Mouse (Mus musculus): Measurements from ENCODE around the gene U2af2. TPM values are rescaled to one million over a fixed set of nuclear protein-coding genes. Genes with fewer than 3 reads are reported as not detected.
A peak's percentile ranks its signal among the peaks of the same experiment; 100 is the strongest.

Gene U2af2
- polyA plus RNA-seq, 1 experiment from 2014 or later, result 96.7 TPM

GRCm38 (mm10) chr7:5035628-5036027 is 26.3 kb upstream of the U2af2 start:
- H3K27ac ChIP-seq (ENCODE audit: low read length), result no peak overlapping the region
- H3K36me3 ChIP-seq (ENCODE audit: control insufficient read depth, insufficient read depth, low read length), result peaks cover 23% of the 10 kb centered on the region
- no peak overlapping the region for H3K4me2 ChIP-seq (ENCODE audit: low read length)
- H3K27me3 ChIP-seq (ENCODE audit: control insufficient read depth, insufficient read depth, low read depth, low read length), result no peaks in the 10 kb centered on the region
- no peak for ATAC-seq
- H3K9me3 ChIP-seq (replicated peaks; ENCODE audit: control insufficient read depth, low read length, poor library complexity, severe bottlenecking), result peaks cover 7% of the 10 kb centered on the region
- peaks cover 7% of the 10 kb centered on the region; the same call in 1 of the 2 replicates for H3K4me1 ChIP-seq (ENCODE audit: control insufficient read depth, insufficient read depth, low read length)
- WGBS, result 95% methylated on average over 17 of the region's 17 CpGs
- no peak overlapping the region for H3K4me3 ChIP-seq (ENCODE audit: low read depth, low read length)
- no peak overlapping the region for H3K9ac ChIP-seq (ENCODE audit: low read depth, low read length)

- H3K4me2 ChIP-seq (ENCODE audit: low read length), result no peak overlapping the region
- peaks cover 2% of the 10 kb centered on the region for H3K9me3 ChIP-seq (replicated peaks; ENCODE audit: control insufficient read depth, low read length, poor library complexity, severe bottlenecking)
- peaks cover 7% of the 10 kb centered on the region; the same call in 1 of the 2 replicates for H3K4me1 ChIP-seq (ENCODE audit: control insufficient read depth, insufficient read depth, low read length)
- H3K27me3 ChIP-seq (ENCODE audit: control insufficient read depth, insufficient read depth, low read depth, low read length), result no peaks in the 10 kb centered on the region
- no peak overlapping the region for H3K27ac ChIP-seq (ENCODE audit: low read length)
- H3K4me3 ChIP-seq (ENCODE audit: low read depth, low read length), result no peak overlapping the region
- no peak for ATAC-seq
- H3K9ac ChIP-seq (ENCODE audit: low read depth, low read length), result no peak overlapping the region
- peaks cover 18% of the 10 kb centered on the region for H3K36me3 ChIP-seq (ENCODE audit: control insufficient read depth, insufficient read depth, low read length)
- WGBS, result 96% methylated on average over 9 of the region's 9 CpGs
Measured at GRCm38 (mm10) chr7:5036136-5036535, 25.8 kb upstream of the U2af2 start.

DNA sequence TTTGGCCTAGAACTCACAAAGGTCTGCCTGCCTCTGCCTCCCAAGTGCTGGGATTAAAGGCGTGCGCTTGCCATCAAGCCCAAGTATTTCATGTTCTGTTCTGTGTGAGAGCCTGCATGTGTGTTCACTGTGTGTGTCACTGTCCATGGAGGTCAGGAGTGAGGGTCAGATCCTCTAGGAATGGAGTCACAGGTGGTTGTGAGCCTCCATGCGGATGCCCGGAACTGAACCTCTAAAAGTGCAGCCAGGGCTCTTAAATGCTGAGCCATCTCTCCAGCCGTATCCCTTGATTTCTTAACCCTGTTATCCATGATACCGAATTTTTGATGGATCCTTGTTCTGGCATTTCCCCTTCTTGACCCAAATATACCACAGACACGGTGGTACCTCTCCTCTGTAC is 24.9 kb upstream of the U2af2 start:
- no peak overlapping the region for H3K4me3 ChIP-seq (ENCODE audit: low read depth, low read length)
- no peaks in the 10 kb centered on the region for H3K27me3 ChIP-seq (ENCODE audit: control insufficient read depth, insufficient read depth, low read depth, low read length)
- no peak for ATAC-seq
- H3K4me1 ChIP-seq (ENCODE audit: control insufficient read depth, insufficient read depth, low read length), result peaks cover 7% of the 10 kb centered on the region; the same call in 1 of the 2 replicates
- 93% methylated on average over 7 of the region's 7 CpGs for WGBS
- peak overlapping the region; percentile 63; the same call in 1 of the 2 replicates for H3K4me2 ChIP-seq (ENCODE audit: low read length)
- H3K36me3 ChIP-seq (ENCODE audit: control insufficient read depth, insufficient read depth, low read length), result peaks cover 9% of the 10 kb centered on the region
- no peaks in the 10 kb centered on the region for H3K9me3 ChIP-seq (replicated peaks; ENCODE audit: control insufficient read depth, low read length, poor library complexity, severe bottlenecking)
- no peak overlapping the region for H3K9ac ChIP-seq (ENCODE audit: low read depth, low read length)
- H3K27ac ChIP-seq (ENCODE audit: low read length), result no peak overlapping the region

DNA sequence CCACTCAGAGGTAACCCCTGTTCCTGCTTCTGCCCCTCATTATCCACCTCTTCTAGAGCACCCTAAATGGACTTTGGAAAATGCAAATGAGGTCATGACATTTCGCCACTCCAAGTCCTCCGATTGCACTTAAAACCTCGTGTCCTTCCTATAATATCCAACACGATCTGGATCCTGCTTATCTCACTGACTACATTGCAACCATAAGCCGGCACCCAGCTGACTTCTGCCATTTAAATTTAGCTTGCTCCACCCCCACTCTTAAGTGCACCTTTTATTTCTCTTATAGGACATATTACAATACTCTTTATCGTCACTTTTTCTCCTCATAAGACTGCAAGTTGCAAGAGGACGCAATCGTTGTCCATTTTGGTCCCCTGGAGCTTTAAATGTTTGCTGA is 24.5 kb upstream of the U2af2 start:
- Histone ChIP-seq H3K27me3 (ENCODE audit: control insufficient read depth, insufficient read depth, low read depth, low read length) (no peaks in the 10 kb centered on the region), H3K27ac (ENCODE audit: low read length) (peak overlapping the region; percentile 97), H3K4me1 (ENCODE audit: control insufficient read depth, insufficient read depth, low read length) (peaks cover 7% of the 10 kb centered on the region; the same call in 1 of the 2 replicates), H3K9me3 (replicated peaks; ENCODE audit: control insufficient read depth, low read length, poor library complexity, severe bottlenecking) (no peaks in the 10 kb centered on the region), H3K9ac (ENCODE audit: low read depth, low read length) (no peak overlapping the region; the same call in 1 of the 2 replicates), H3K36me3 (ENCODE audit: control insufficient read depth, insufficient read depth, low read length) (peaks cover 6% of the 10 kb centered on the region), H3K4me3 (ENCODE audit: low read depth, low read length) (peak overlapping the region; percentile 63), H3K4me2 (ENCODE audit: low read length) (peak overlapping the region; percentile 63)
- 89% methylated on average over 8 of the region's 8 CpGs for WGBS
- no peak for ATAC-seq

DNA sequence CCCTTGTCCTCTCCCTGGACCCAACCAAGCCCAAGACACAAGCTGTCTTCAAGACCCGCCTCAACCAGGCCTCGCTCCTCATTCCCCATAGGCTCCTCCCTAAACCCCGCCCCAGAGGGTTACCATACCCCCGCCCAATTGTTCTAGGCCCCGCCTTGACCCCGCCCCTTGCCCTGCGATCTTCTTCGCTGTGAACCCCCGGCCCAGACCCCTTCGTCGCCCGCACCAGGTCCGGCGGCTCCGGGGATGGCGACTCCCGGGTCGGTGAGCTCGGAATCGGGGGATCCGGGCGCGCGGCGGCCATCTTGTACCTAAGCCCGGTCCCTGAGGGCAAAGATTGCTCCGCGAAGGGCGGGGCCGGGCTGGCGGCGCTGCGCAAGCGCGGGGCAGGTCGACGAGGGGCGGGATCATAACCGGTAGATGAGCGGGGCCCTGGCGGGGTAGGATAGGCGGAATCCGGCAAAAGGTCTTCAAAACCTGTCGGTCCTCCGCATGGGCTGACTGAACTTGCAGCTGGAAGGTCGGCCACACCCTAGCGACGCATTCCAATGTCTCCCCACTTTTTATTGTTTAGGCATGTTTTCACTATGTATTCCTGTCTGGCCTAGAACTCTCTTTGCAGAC is 23.7 kb upstream of the U2af2 start, which contains the start of gene Zfp784:
Gene Zfp784, minus strand, starts transcription at position 338 of the 624 bp plus-strand sequence.
- no peaks in the 10 kb centered on the region for H3K9me3 ChIP-seq (replicated peaks; ENCODE audit: control insufficient read depth, low read length, poor library complexity, severe bottlenecking)
- peak within 1 kb of the TSS; percentile 63 for H3K4me3 ChIP-seq (ENCODE audit: low read depth, low read length)
- WGBS, result under 1% methylated on average over 48 of the region's 48 CpGs

GRCm38 (mm10) chr7:5038940-5039339 is 23.0 kb upstream of the U2af2 start:
- H3K27ac ChIP-seq (ENCODE audit: low read length), result no peak overlapping the region; the same call in 1 of the 2 replicates
- H3K27me3 ChIP-seq (ENCODE audit: control insufficient read depth, insufficient read depth, low read depth, low read length), result no peaks in the 10 kb centered on the region
- 0 out of 2 replicates have a peak, but pooled peaks cover under 1% of the 10 kb centered on the region for H3K36me3 ChIP-seq (ENCODE audit: control insufficient read depth, insufficient read depth, low read length)
- peak overlapping the region; percentile 63 for H3K4me3 ChIP-seq (ENCODE audit: low read depth, low read length)
- no peak for ATAC-seq
- H3K4me1 ChIP-seq (ENCODE audit: control insufficient read depth, insufficient read depth, low read length), result peaks cover 7% of the 10 kb centered on the region; the same call in 1 of the 2 replicates
- H3K9me3 ChIP-seq (replicated peaks; ENCODE audit: control insufficient read depth, low read length, poor library complexity, severe bottlenecking), result no peaks in the 10 kb centered on the region
- 24% methylated on average over 5 of the region's 5 CpGs for WGBS
- H3K9ac ChIP-seq (ENCODE audit: low read depth, low read length), result peak overlapping the region; percentile 76
- H3K4me2 ChIP-seq (ENCODE audit: low read length), result peak overlapping the region; percentile 63

More for the DNA sequence above, 23.7 kb upstream of the U2af2 start, which contains the start of gene Zfp784:
- peak; percentile 95 for ATAC-seq
- H3K36me3 ChIP-seq (ENCODE audit: control insufficient read depth, insufficient read depth, low read length), result peaks cover 3% of the 10 kb centered on the region; the same call in 1 of the 2 replicates
- peak within 1 kb of the TSS; percentile 63 for H3K4me2 ChIP-seq (ENCODE audit: low read length)
- H3K4me1 ChIP-seq (ENCODE audit: control insufficient read depth, insufficient read depth, low read length), result peaks cover 7% of the 10 kb centered on the region; the same call in 1 of the 2 replicates
- H3K27me3 ChIP-seq (ENCODE audit: control insufficient read depth, insufficient read depth, low read depth, low read length), result no peaks in the 10 kb centered on the region
- peak within 1 kb of the TSS; percentile 76 for H3K9ac ChIP-seq (ENCODE audit: low read depth, low read length)
- peak within 1 kb of the TSS; percentile 97 for H3K27ac ChIP-seq (ENCODE audit: low read length)

GRCm38 (mm10) chr7:5044981-5045380 is 17.0 kb upstream of the U2af2 start:
- no peak overlapping the region for H3K9ac ChIP-seq (ENCODE audit: low read depth, low read length)
- no peak overlapping the region for H3K4me3 ChIP-seq (ENCODE audit: low read depth, low read length)
- 81% methylated on average over 2 of the region's 2 CpGs for WGBS
- H3K4me2 ChIP-seq (ENCODE audit: low read length), result no peak overlapping the region
- no peaks in the 10 kb centered on the region for H3K27me3 ChIP-seq (ENCODE audit: control insufficient read depth, insufficient read depth, low read depth, low read length)
- no peaks in the 10 kb centered on the region for H3K4me1 ChIP-seq (ENCODE audit: control insufficient read depth, insufficient read depth, low read length)
- no peak overlapping the region for H3K27ac ChIP-seq (ENCODE audit: low read length)
- ATAC-seq, result no peak
- H3K36me3 ChIP-seq (ENCODE audit: control insufficient read depth, insufficient read depth, low read length), result no peaks in the 10 kb centered on the region
- no peaks in the 10 kb centered on the region for H3K9me3 ChIP-seq (replicated peaks; ENCODE audit: control insufficient read depth, low read length, poor library complexity, severe bottlenecking)

DNA sequence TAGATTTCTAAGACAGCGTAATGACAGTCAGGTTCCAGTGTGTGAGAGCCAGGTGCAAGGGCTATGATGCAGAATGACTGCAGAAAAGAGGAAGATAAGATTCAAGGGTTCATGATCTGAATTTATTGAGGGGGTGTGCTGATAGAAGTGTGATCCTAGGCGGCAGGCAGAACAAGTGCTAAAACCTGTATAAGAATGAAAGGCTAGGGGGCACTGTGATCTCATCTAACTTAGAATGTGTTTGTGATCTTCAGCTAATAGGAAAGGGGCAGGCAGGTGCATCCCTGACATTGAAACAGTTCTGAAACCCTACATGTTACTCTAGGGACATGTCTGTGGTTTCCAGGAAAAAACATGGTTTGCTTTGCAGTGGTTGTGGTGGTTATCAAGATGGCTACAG is 15.8 kb upstream of the U2af2 start:
- no peaks in the 10 kb centered on the region for H3K9me3 ChIP-seq (replicated peaks; ENCODE audit: control insufficient read depth, low read length, poor library complexity, severe bottlenecking)
- H3K9ac ChIP-seq (ENCODE audit: low read depth, low read length), result no peak overlapping the region
- ATAC-seq, result no peak
- H3K4me1 ChIP-seq (ENCODE audit: control insufficient read depth, insufficient read depth, low read length), result peaks cover 7% of the 10 kb centered on the region
- 66% methylated on average over 2 of the region's 2 CpGs for WGBS
- no peak overlapping the region for H3K27ac ChIP-seq (ENCODE audit: low read length)
- H3K27me3 ChIP-seq (ENCODE audit: control insufficient read depth, insufficient read depth, low read depth, low read length), result no peaks in the 10 kb centered on the region
- H3K4me3 ChIP-seq (ENCODE audit: low read depth, low read length), result no peak overlapping the region
- H3K4me2 ChIP-seq (ENCODE audit: low read length), result no peak overlapping the region
- no peaks in the 10 kb centered on the region for H3K36me3 ChIP-seq (ENCODE audit: control insufficient read depth, insufficient read depth, low read length)

- Histone ChIP-seq H3K4me1 (ENCODE audit: control insufficient read depth, insufficient read depth, low read length) (peaks cover 10% of the 10 kb centered on the region), H3K9me3 (replicated peaks; ENCODE audit: control insufficient read depth, low read length, poor library complexity, severe bottlenecking) (no peaks in the 10 kb centered on the region), H3K27me3 (ENCODE audit: control insufficient read depth, insufficient read depth, low read depth, low read length) (no peaks in the 10 kb centered on the region), H3K4me2 (ENCODE audit: low read length) (no peak overlapping the region), H3K4me3 (ENCODE audit: low read depth, low read length) (no peak overlapping the region), H3K36me3 (ENCODE audit: control insufficient read depth, insufficient read depth, low read length) (no peaks in the 10 kb centered on the region), H3K27ac (ENCODE audit: low read length) (no peak overlapping the region), H3K9ac (ENCODE audit: low read depth, low read length) (no peak overlapping the region)
- 36% methylated on average over 2 of the region's 2 CpGs for WGBS
- ATAC-seq, result no peak
Measured at GRCm38 (mm10) chr7:5047313-5047712, 14.6 kb upstream of the U2af2 start.

Data from midbrain, embryonic 16.5 days (tissue).